In the genomic region with DNA sequence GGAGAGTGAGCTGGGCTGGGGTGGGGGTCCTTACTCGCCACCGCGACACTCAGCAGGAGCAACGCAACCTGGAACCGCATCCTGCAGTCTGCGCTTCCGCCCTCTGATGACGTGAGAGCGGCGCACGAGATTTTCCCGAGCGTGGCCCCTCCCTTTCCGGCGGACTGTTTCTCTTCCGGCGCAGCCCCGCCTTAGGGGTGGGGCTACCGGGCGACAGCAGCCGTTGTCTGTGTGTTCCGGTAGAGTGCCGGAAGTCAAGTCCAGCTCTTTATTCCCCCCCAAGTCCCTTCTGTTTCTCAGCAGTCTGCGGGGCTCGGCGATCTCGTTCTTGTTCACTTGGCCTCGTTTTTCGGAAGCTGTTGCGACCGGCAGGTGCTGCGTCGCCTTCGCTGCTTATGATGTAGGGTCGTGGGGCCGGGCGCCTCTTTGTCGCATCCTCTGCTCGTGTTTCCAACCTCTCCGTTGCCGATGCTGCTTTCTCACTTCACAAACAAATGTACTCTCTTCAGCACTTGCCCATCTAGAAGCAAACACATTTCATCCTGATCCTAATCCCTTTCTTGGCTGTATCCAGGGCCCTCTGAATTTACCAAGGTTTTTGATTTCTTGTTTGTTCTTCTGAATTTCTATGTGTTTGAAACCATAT, we compare ENCODE assay signal across 7 mouse cellular contexts. TPM values are rescaled to one million over a fixed set of nuclear protein-coding genes. Genes with fewer than 3 reads are reported as not detected.
DNase-seq lines count a peak whose midpoint lies in the region; ATAC-seq lines count a peak whose summit lies in the region.

A gene (minus strand): TSS at position 358 of the 646 bp plus-strand sequence.

- intact Hi-C loops in gastrocnemius, postnatal 36 days (cut with DNase I) = no loop called here
- intact Hi-C loops in left cerebral cortex, postnatal 25 days (cut with DNase I) = no loop called here

- H3K36me3 ChIP-seq in intestine, embryonic 15.5 days = peaks cover 6% of the 10 kb centered on the region
- H3K36me3 ChIP-seq in midbrain, embryonic 10.5 days = peaks cover 22% of the 10 kb centered on the region

- peak; percentile 92 to 93 for DNase-seq in adrenal gland, adult 18-20 months (ENCODE audit: low spot score in 2 of 2)
- peak; percentile 97 for DNase-seq in embryo, embryonic 11 days
- peak; percentile 89 to 92 for DNase-seq in gastrocnemius, postnatal 36 days
- peak; percentile 92 to 96 for DNase-seq in left cerebral cortex, postnatal 25 days (ENCODE audit: low spot score in 2 of 2)
- DNase-seq in midbrain, embryonic 10.5 days (ENCODE audit: low spot score) = peak; percentile 95
- peak; percentile 88 for DNase-seq in right cerebral cortex, postnatal 4 days

- no peaks in the 10 kb centered on the region for H3K27me3 ChIP-seq in intestine, embryonic 15.5 days (replicated peaks)
- no peaks in the 10 kb centered on the region for H3K27me3 ChIP-seq in midbrain, embryonic 10.5 days (ENCODE audit: low read depth, poor library complexity, severe bottlenecking)

- H3K4me2 ChIP-seq in intestine, embryonic 15.5 days (replicated peaks) = peak within 1 kb of the TSS; percentile 86

- peak; percentile 95 for ATAC-seq in intestine, embryonic 15.5 days

- peak within 1 kb of the TSS; percentile 81 for H3K9ac ChIP-seq in intestine, embryonic 15.5 days

- peak within 1 kb of the TSS; percentile 72 for H3K4me3 ChIP-seq in intestine, embryonic 15.5 days (replicated peaks)
- H3K4me3 ChIP-seq in midbrain, embryonic 10.5 days = peak within 1 kb of the TSS; percentile 78

- H3K4me1 ChIP-seq in intestine, embryonic 15.5 days (replicated peaks) = peaks cover 24% of the 10 kb centered on the region
- peaks cover 32% of the 10 kb centered on the region for H3K4me1 ChIP-seq in midbrain, embryonic 10.5 days

- under 1% methylated on average over 41 of the region's 41 CpGs for WGBS in intestine, embryonic 15.5 days
- under 1% methylated on average over 41 of the region's 41 CpGs for WGBS in midbrain, embryonic 10.5 days

- peak within 1 kb of the TSS; percentile 93 for H3K27ac ChIP-seq in intestine, embryonic 15.5 days
- H3K27ac ChIP-seq in midbrain, embryonic 10.5 days (replicated peaks) = peak within 1 kb of the TSS; percentile 92

- no peaks in the 10 kb centered on the region for H3K9me3 ChIP-seq in intestine, embryonic 15.5 days
- no peaks in the 10 kb centered on the region for H3K9me3 ChIP-seq in midbrain, embryonic 10.5 days (replicated peaks)

RNA-seq across cellular contexts. Expression of the gene that starts here (rescaled TPM):
- total RNA-seq in adrenal gland, adult 18-20 months (2021) = 100 to 1,000 TPM; 241 to 257 TPM
- total RNA-seq in gastrocnemius, postnatal 36 days (2021) = 10 to 100 TPM; 21.8 to 22.1 TPM
- polyA plus RNA-seq in intestine, embryonic 15.5 days (2015; fragmentation: Nextera tagmentation; extraction: Ambion mirVana) = 42.2 and 43.3 TPM in 2 replicates
- 10 to 100 TPM; 87.7 to 91.5 TPM for total RNA-seq in left cerebral cortex, postnatal 25 days (2021)
- 33.3 and 35.4 TPM in 2 replicates for polyA plus RNA-seq in midbrain, embryonic 10.5 days (2016; fragmentation: Nextera tagmentation; extraction: Ambion mirVana)

Comparison
In these comparisons a context has a peak if more than half of its experiments do, and no peak if none do; other contexts are left out.
1. Peak in every context shown above with its lines: DNase-seq, ATAC-seq, H3K4me3 ChIP-seq and H3K27ac ChIP-seq.